Mouse (Mus musculus) liver, embryonic 11.5 days (tissue): ENCODE measurements around the gene Tnfrsf18. TPM values are rescaled to one million over a fixed set of nuclear protein-coding genes. Genes with fewer than 3 reads are reported as not detected.
A peak's percentile ranks its signal among the peaks of the same experiment; 100 is the strongest.

ENCODE experiments used
- ATAC-seq: fragments of 200-750 bp; cut with Nextera tagmentation; replicated peaks from 2 replicates; pipeline ENCODE4 v1.8.0; 2017; ENCODE audit warnings: moderate number of reproducible peaks, mild to moderate bottlenecking, moderate TSS enrichment, moderate library complexity; ENCODE audit not compliant: low FRiP score
- DNase-seq: peaks from one replicate; pipeline ENCODE4 v3.0.0-alpha.2; 2017; ENCODE audit warnings: low spot score
- H3K27ac ChIP-seq: fragments of 300-500 bp; sonication (generic); 2 replicates; pipeline ENCODE4 v1.5.1; 2014; ENCODE audit warnings: mild to moderate bottlenecking, low read depth, low read length, control low read depth
- H3K27me3 ChIP-seq: fragments of 300-500 bp; sonication (generic); replicated peaks from 2 replicates; pipeline ENCODE4 v1.6.1; 2014; ENCODE audit warnings: low read length, mixed read lengths; ENCODE audit not compliant: control insufficient read depth, insufficient read depth
- H3K36me3 ChIP-seq: fragments of 300-500 bp; sonication (generic); 2 replicates; pipeline ENCODE4 v1.6.1; 2014; ENCODE audit warnings: mild to moderate bottlenecking, low read length, moderate library complexity, mixed read lengths; ENCODE audit not compliant: control insufficient read depth, insufficient read depth
- H3K4me1 ChIP-seq: fragments of 300-500 bp; sonication (generic); replicated peaks from 2 replicates; pipeline ENCODE4 v1.6.1; 2014; ENCODE audit warnings: low read length, mixed read lengths; ENCODE audit not compliant: control insufficient read depth, insufficient read depth
- H3K4me2 ChIP-seq: fragments of 300-500 bp; sonication (generic); 2 replicates; pipeline ENCODE4 v1.6.1; 2014; ENCODE audit warnings: mild to moderate bottlenecking, control low read depth, moderate library complexity
- H3K4me3 ChIP-seq: fragments of 300-500 bp; sonication (generic); 2 replicates; pipeline ENCODE4 v1.5.1; 2014; ENCODE audit warnings: low read depth, low read length, control low read depth
- H3K9ac ChIP-seq: fragments of 300-500 bp; sonication (generic); 2 replicates; pipeline ENCODE4 v1.6.1; 2014; ENCODE audit warnings: low read depth, low read length, control low read depth
- H3K9me3 ChIP-seq: fragments of 300-500 bp; sonication (generic); 2 replicates; pipeline ENCODE4 v1.6.1; 2016; ENCODE audit warnings: low read length, inconsistent platforms, mixed read lengths; ENCODE audit not compliant: control insufficient read depth
- WGBS: fragments of 180-500 bp; shearing (Covaris S2); extraction: QIAGEN DNeasy Blood & Tissue Kit; methylation state at CpG from one replicate; pipeline ENCODE4 v1.1.7; 2014; 5-methylcytosine and 5-hydroxymethylcytosine counted together
- polyA plus RNA-seq: library from polyadenylated mRNA; unstranded; fragments of >200 nt; fragmentation: Nextera tagmentation; extraction: Ambion mirVana; gene quantifications from 2 replicates; pipeline ENCODE4 v1.2.1, GENCODE M21; 2014

Tnfrsf18 gene
- polyA plus RNA-seq, 1 experiment from 2014 or later, result 1.0 TPM

- Histone ChIP-seq H3K9ac (no peak overlapping the region), H3K4me1 (no peaks in the 10 kb centered on the region), H3K27ac (no peak overlapping the region), H3K9me3 (no peaks in the 10 kb centered on the region), H3K4me2 (no peak overlapping the region), H3K36me3 (peaks cover 51% of the 10 kb centered on the region), H3K4me3 (no peak overlapping the region), H3K27me3 (no peaks in the 10 kb centered on the region)
- DNase-seq, result no peak
- 91% methylated on average over 3 of the region's 3 CpGs for WGBS
- ATAC-seq, result no peak
These were observed 21.9 kb upstream of the Tnfrsf18 start for GRCm38 (mm10) chr4:156004109-156004508.

GRCm38 (mm10) chr4:156008369-156008768, 17.6 kb upstream of the Tnfrsf18 start:
- no peak for DNase-seq
- Histone ChIP-seq H3K36me3 (peaks cover 46% of the 10 kb centered on the region), H3K4me3 (no peak overlapping the region), H3K4me1 (no peaks in the 10 kb centered on the region), H3K9ac (no peak overlapping the region), H3K9me3 (no peaks in the 10 kb centered on the region), H3K27ac (no peak overlapping the region), H3K27me3 (no peaks in the 10 kb centered on the region), H3K4me2 (no peak overlapping the region)
- no peak for ATAC-seq
- WGBS, result 88% methylated on average over 4 of the region's 4 CpGs

- no peak within 1 kb of the TSS for H3K4me2 ChIP-seq
- ATAC-seq (0 out of 2 replicates have a peak, but pooled peaks have one; percentile 9), DNase-seq (no peak)
- 78% methylated on average over 8 of the region's 8 CpGs for WGBS
- no peak within 1 kb of the TSS for H3K27ac ChIP-seq
- peaks cover 32% of the 10 kb centered on the region for H3K36me3 ChIP-seq
- H3K4me1 ChIP-seq, result no peaks in the 10 kb centered on the region
- no peak within 1 kb of the TSS for H3K4me3 ChIP-seq
- no peaks in the 10 kb centered on the region for H3K27me3 ChIP-seq
- no peaks in the 10 kb centered on the region for H3K9me3 ChIP-seq
- H3K9ac ChIP-seq, result no peak within 1 kb of the TSS
These were observed 12.3 kb upstream of the Tnfrsf18 start, which contains the start of gene Tnfrsf4 for GRCm38 (mm10) chr4:156013637-156014036. Gene Tnfrsf4, plus strand, starts transcription at chr4:156013843.

GRCm38 (mm10) chr4:156014436-156014835, 11.5 kb upstream of the Tnfrsf18 start:
- no peaks in the 10 kb centered on the region for H3K4me1 ChIP-seq
- no peaks in the 10 kb centered on the region for H3K9me3 ChIP-seq
- no peak for DNase-seq
- H3K27ac ChIP-seq, result no peak overlapping the region
- peak; percentile 6; the same call in 1 of the 2 replicates for ATAC-seq
- no peak overlapping the region for H3K4me3 ChIP-seq
- no peak overlapping the region for H3K4me2 ChIP-seq
- H3K9ac ChIP-seq, result no peak overlapping the region
- H3K27me3 ChIP-seq, result no peaks in the 10 kb centered on the region
- 76% methylated on average over 2 of the region's 2 CpGs for WGBS
- peaks cover 24% of the 10 kb centered on the region; the same call in 1 of the 2 replicates for H3K36me3 ChIP-seq

- Histone ChIP-seq H3K36me3 (peaks cover 2% of the 10 kb centered on the region; the same call in 1 of the 2 replicates), H3K27me3 (no peaks in the 10 kb centered on the region), H3K4me2 (no peak overlapping the region), H3K4me1 (peaks cover 7% of the 10 kb centered on the region), H3K4me3 (no peak overlapping the region), H3K9me3 (no peaks in the 10 kb centered on the region), H3K9ac (no peak overlapping the region), H3K27ac (no peak overlapping the region)
- 89% methylated on average over 12 of the region's 12 CpGs for WGBS
- DNase-seq, result no peak
- ATAC-seq, result no peak
These were observed 6.2 kb upstream of the Tnfrsf18 start for GRCm38 (mm10) chr4:156019771-156020170.

GRCm38 (mm10) chr4:156021381-156021780, 4.6 kb upstream of the Tnfrsf18 start:
- Histone ChIP-seq H3K4me1 (peaks cover 7% of the 10 kb centered on the region), H3K9me3 (no peaks in the 10 kb centered on the region), H3K9ac (no peak overlapping the region), H3K27me3 (no peaks in the 10 kb centered on the region), H3K27ac (no peak overlapping the region), H3K4me2 (no peak overlapping the region), H3K36me3 (no peaks in the 10 kb centered on the region), H3K4me3 (no peak overlapping the region)
- DNase-seq (no peak), ATAC-seq (no peak)
- WGBS, result 58% methylated on average over 3 of the region's 3 CpGs

- 28% methylated on average over 9 of the region's 9 CpGs for WGBS
- H3K9ac ChIP-seq, result no peak overlapping the region
These were observed 4.0 kb upstream of the Tnfrsf18 start for GRCm38 (mm10) chr4:156021942-156022419.

GRCm38 (mm10) chr4:156023520-156023919, 2.4 kb upstream of the Tnfrsf18 start:
- ATAC-seq (no peak), DNase-seq (no peak)
- Histone ChIP-seq H3K4me1 (peaks cover 7% of the 10 kb centered on the region), H3K27ac (no peak overlapping the region), H3K27me3 (no peaks in the 10 kb centered on the region), H3K4me2 (no peak overlapping the region), H3K9me3 (no peaks in the 10 kb centered on the region), H3K36me3 (no peaks in the 10 kb centered on the region), H3K4me3 (no peak overlapping the region), H3K9ac (no peak overlapping the region)
- 81% methylated on average over 9 of the region's 9 CpGs for WGBS

More at GRCm38 (mm10) chr4:156021942-156022419, 4.0 kb upstream of the Tnfrsf18 start:
- H3K4me2 ChIP-seq, result no peak overlapping the region
- H3K9me3 ChIP-seq, result no peaks in the 10 kb centered on the region
- H3K27ac ChIP-seq, result no peak overlapping the region
- H3K4me1 ChIP-seq, result peaks cover 7% of the 10 kb centered on the region
- H3K4me3 ChIP-seq, result no peak overlapping the region
- no peaks in the 10 kb centered on the region for H3K36me3 ChIP-seq
- H3K27me3 ChIP-seq, result no peaks in the 10 kb centered on the region
- no peak for DNase-seq
- no peak for ATAC-seq

- no peak overlapping the region for H3K9ac ChIP-seq
- DNase-seq (no peak), ATAC-seq (no peak)
- H3K4me2 ChIP-seq, result no peak overlapping the region
- no peak overlapping the region for H3K4me3 ChIP-seq
- H3K27me3 ChIP-seq, result no peaks in the 10 kb centered on the region
- no peak overlapping the region for H3K27ac ChIP-seq
- H3K36me3 ChIP-seq, result no peaks in the 10 kb centered on the region
- no peaks in the 10 kb centered on the region for H3K9me3 ChIP-seq
- peaks cover 7% of the 10 kb centered on the region for H3K4me1 ChIP-seq
- WGBS, result 87% methylated on average over 7 of the region's 7 CpGs
These were observed 1.8 kb upstream of the Tnfrsf18 start for GRCm38 (mm10) chr4:156024184-156024583.
